Mouse (Mus musculus): ENCODE measurements at regions not wholly inside any gene's neighbourhood (a gene's known extent, or its start where the extent isn't known, plus 50 kb on each side); places are given as distances from the start of the nearest gene placed in this dataset.

DNA sequence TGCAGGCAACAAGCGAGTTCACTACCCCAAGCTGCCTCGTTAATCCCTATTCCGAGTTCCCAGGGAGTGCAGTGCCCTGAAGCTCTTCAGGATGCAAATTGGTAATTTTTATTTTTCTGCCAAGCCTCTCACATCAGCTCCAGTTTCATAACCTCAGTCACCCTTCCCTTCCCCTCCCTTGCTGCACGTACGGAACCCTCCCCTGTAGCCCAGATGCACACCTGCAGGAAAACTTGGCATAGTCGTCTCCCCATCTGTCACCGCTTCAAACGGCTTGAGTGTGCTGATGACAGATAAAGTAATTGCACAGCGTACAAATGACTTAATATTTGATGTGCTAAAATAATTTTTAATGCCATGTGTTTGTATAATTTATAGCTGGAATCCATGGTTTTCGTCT, 119.7 kb upstream of the Tmem45b start:
- DNase-seq (ENCODE audit: extremely low spot score, low read depth, low spot score) = no peak

GRCm38 (mm10) chr9:31582947-31583346, 118.7 kb upstream of the Tmem45b start:
- no peak for DNase-seq (ENCODE audit: extremely low spot score, low read depth, low spot score)

- no peak for DNase-seq (ENCODE audit: extremely low spot score, low read depth, low spot score)
Observed at GRCm38 (mm10) chr9:31578506-31579173, 114.4 kb upstream of the Tmem45b start.

- no peak for DNase-seq (ENCODE audit: extremely low spot score, low read depth, low spot score)
Observed at GRCm38 (mm10) chr9:31577066-31577465, 112.8 kb upstream of the Tmem45b start.

DNA sequence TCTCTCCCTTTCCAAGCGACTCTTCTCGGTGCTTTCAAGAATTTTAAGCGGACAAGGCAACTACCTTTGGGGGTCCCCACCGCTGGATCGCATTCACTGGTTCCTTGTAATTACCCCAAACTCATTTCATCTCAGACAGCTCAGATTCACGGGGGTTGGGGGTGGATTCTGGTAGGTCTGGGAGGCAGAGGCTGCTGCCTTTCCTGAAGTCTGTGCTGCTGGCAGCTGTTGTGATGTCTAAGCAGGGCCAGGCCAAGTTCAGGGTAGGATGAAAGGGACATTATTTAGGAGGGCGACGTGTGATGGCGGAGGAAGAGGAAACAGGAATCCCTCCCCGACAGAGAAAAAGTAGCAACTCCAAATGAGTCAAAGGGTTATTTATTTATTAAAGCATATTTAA, 102.8 kb upstream of the Tmem45b start:
- no peak for DNase-seq (ENCODE audit: extremely low spot score, low read depth, low spot score)

- no peak for DNase-seq (ENCODE audit: extremely low spot score, low read depth, low spot score)
Observed at GRCm38 (mm10) chr9:31566257-31567007, 102.2 kb upstream of the Tmem45b start.

- no peak for DNase-seq (ENCODE audit: extremely low spot score, low read depth, low spot score)
Observed at GRCm38 (mm10) chr9:31564996-31565773, 100.9 kb upstream of the Tmem45b start.

DNA sequence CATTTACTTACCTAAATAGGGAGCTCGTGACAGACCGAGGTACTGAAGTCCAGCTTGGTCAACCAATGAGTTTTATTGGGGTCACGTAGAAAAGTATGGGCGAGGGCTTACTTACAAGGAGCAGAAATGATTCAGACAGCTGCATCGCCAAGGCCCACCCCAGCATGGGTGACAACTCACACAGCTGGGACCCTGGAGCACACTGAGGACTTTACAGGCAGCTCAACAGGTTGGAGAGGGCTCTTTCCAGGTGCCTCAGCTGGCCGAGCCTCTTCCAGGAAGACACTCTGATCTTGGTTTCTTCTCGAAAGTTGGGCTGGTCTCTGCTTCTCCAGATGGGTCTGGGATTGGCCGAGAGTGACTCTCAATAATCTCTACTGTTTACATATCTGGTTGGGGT, 99.3 kb upstream of the Tmem45b start:
- no peak for DNase-seq (ENCODE audit: extremely low spot score, low read depth, low spot score)

DNA sequence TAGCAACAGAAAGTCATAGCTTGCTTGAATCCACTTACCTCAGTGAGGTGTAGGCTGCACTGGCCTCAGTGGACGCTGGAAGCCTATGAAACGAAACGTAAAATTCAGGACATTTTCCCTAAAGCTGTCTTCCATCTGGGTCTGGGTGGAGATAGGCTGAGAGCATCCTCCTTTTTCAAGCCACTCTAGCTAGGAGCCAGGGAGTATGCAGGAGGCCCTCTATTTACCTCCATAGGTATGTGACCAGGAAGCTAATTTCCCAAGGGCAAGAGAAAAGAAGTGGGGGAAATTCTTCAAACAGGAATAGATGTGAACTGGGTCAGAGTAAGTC, 95.9 kb upstream of the Tmem45b start:
- DNase-seq (ENCODE audit: extremely low spot score, low read depth, low spot score) = no peak

- DNase-seq (ENCODE audit: extremely low spot score, low read depth, low spot score) = peak; percentile 85
Observed at GRCm38 (mm10) chr9:31559506-31560225, 95.4 kb upstream of the Tmem45b start.

GRCm38 (mm10) chr9:31543691-31544052, 79.4 kb upstream of the Tmem45b start:
- no peak for DNase-seq (ENCODE audit: extremely low spot score, low read depth, low spot score)

DNA sequence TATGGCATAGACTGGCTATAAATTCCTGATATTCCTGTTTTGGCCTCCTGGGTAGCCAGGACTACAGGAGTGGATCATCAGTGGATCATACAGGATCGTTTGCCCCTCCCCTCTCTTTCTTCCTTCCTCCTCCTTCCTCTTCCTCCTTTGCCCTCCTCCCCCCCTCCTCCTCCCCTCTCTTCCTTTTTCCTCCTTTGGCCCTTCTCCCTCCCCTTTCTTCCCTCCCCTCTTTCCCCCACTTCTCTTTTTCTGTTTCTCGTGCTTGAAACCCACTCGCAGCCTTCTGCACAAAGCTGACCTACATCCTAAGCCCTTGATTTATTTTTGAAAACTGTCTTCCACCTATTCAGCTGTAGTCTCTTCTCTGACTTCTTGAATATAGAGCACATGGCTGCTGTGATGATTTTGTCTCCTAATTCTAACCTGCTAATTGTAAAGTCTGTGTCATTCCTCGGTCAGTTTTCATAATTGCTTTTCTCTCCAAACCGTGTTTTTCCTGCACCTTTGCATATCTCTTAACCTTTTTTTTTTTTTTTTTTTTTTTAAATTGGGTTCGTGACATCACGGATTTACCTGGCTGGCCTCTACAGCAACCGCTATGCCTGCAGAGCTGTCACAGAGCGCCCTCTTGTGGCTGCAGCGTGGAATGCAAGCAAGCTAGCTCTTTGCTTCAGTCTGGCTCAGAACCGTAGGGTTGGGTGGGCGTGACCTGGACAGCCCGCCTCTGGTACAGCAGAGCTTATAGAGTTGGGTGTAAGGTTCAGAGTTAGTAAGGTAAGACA, 78.8 kb upstream of the Tmem45b start:
- peak; percentile 66 for DNase-seq (ENCODE audit: extremely low spot score, low read depth, low spot score)

DNA sequence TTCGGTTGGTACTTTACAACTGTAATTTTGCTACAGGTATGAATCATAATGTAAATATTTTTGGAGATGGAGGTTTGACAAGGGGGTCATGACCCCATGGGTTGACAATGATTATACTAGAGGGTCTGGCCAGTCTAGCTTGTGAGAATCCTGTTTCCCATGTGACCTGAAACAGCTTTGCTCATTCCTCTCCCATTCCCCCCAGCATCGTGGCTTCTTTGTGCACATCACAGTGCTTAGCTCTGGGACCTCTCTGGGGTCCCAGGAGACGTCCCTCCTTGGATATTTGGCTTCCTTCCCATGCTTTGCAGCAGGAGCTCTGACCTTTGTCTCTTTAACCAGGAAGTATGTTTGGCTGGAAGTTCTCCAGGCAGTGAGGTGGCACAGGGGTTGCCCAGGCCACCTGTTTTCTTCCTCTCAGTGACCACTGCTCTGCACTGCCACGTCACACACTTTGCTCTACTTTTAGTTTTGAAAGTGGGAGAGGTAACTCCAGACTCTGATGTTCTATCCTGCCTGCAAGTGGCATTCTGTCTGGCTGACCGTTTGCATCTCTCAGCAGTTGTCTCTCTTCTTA, 77.4 kb upstream of the Tmem45b start:
- DNase-seq (ENCODE audit: extremely low spot score, low read depth, low spot score) = no peak

DNA sequence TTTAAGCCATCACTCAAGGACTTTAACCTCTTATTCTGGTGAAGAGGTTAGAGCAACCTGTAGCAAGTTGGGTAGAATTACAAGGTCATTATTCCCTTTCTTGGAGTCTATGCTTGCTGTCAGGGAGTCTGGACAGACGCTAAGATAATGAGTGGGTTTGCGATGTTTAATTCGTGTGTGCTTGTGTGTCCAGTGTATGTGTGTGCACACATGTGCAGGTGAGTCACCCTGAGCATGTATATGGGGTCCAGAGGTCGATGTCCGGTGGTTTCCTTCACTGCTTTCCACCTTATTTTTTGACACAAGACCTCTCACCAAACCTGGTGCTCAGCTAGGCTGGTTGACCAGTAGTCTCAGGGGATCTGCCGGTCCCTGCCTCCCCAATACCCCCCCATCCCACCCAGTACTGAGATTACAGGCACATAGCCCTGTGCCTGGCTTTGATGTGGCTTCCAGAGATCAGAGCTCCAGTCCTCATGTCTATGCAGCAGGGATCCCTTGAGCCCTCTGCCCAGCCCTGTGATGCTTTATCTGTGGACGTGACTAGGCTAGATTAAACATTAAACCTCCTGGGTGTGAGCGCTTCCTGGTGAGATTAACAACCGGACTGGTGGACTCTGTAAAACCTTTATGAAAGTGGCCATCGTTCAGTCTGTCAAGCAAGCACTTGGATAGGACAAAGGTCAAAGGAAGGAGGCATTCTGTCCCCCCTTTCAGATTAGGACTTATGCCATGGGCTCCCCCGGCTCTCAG, 74.4 kb upstream of the Tmem45b start:
- DNase-seq (ENCODE audit: extremely low spot score, low read depth, low spot score) = no peak

- no peak for DNase-seq (ENCODE audit: extremely low spot score, low read depth, low spot score)
Observed at GRCm38 (mm10) chr9:31529021-31529420, 64.8 kb upstream of the Tmem45b start.

- DNase-seq (ENCODE audit: extremely low spot score, low read depth, low spot score) = no peak
Observed at GRCm38 (mm10) chr9:31527216-31527615, 63.0 kb upstream of the Tmem45b start.
